Mouse (Mus musculus) intestine, embryonic 16.5 days (tissue): Measurements from ENCODE around the gene Armh1. TPM values are rescaled to one million over a fixed set of nuclear protein-coding genes. Genes with fewer than 3 reads are reported as not detected.
"Not testable (repeated sequence)": the region's sequence is repeated elsewhere in the genome, so short reads cannot be mapped to it uniquely, and the experiment has no call there.

ENCODE experiments used
- ATAC-seq: fragments of 200-750 bp; cut with Nextera tagmentation; 2 replicates; pipeline ENCODE4 v1.8.0; 2017; ENCODE audit warnings: moderate TSS enrichment, moderate library complexity
- H3K27ac ChIP-seq: fragments of 300-500 bp; sonication (generic); 2 replicates; pipeline ENCODE4 v1.5.1; 2014; ENCODE audit warnings: mild to moderate bottlenecking, low read length
- H3K27me3 ChIP-seq: fragments of 300-500 bp; sonication (generic); replicated peaks from 2 replicates; pipeline ENCODE4 v1.6.1; 2014; ENCODE audit warnings: low read length, control low read depth, mixed read lengths; ENCODE audit not compliant: control insufficient read depth, insufficient read depth
- H3K36me3 ChIP-seq: fragments of 300-500 bp; sonication (generic); 2 replicates; pipeline ENCODE4 v1.6.1; 2014; ENCODE audit warnings: low read length, control low read depth; ENCODE audit not compliant: control insufficient read depth, insufficient read depth
- H3K4me1 ChIP-seq: fragments of 300-500 bp; sonication (generic); 2 replicates; pipeline ENCODE4 v1.6.1; 2014; ENCODE audit warnings: low read length, control low read depth, mixed read lengths; ENCODE audit not compliant: control insufficient read depth, insufficient read depth
- H3K4me2 ChIP-seq: fragments of 300-500 bp; sonication (generic); 2 replicates; pipeline ENCODE4 v1.6.1; 2014; ENCODE audit warnings: low read depth, low read length, control low read depth
- H3K4me3 ChIP-seq: fragments of 300-500 bp; sonication (generic); 2 replicates; pipeline ENCODE4 v1.5.1; 2014; ENCODE audit warnings: mild to moderate bottlenecking, low read length
- H3K9ac ChIP-seq: fragments of 300-500 bp; sonication (generic); 2 replicates; pipeline ENCODE4 v1.6.1; 2014; ENCODE audit warnings: low read depth, low read length
- H3K9me3 ChIP-seq: fragments of 300-500 bp; sonication (generic); 2 replicates; pipeline ENCODE4 v1.6.1; 2016; ENCODE audit warnings: low read length, control low read depth; ENCODE audit not compliant: control insufficient read depth
- WGBS: fragments of 180-500 bp; shearing (Covaris S2); extraction: QIAGEN DNeasy Blood & Tissue Kit; methylation state at CpG from one replicate; pipeline ENCODE4 v1.1.7; 2014; 5-methylcytosine and 5-hydroxymethylcytosine counted together
- polyA plus RNA-seq: library from polyadenylated mRNA; unstranded; fragments of >200 nt; fragmentation: Nextera tagmentation; extraction: Ambion mirVana; gene quantifications from 2 replicates; pipeline ENCODE4 v1.2.1, GENCODE M21; 2015

Gene Armh1
- polyA plus RNA-seq, 1 experiment from 2014 or later, result 0.40 TPM

DNA sequence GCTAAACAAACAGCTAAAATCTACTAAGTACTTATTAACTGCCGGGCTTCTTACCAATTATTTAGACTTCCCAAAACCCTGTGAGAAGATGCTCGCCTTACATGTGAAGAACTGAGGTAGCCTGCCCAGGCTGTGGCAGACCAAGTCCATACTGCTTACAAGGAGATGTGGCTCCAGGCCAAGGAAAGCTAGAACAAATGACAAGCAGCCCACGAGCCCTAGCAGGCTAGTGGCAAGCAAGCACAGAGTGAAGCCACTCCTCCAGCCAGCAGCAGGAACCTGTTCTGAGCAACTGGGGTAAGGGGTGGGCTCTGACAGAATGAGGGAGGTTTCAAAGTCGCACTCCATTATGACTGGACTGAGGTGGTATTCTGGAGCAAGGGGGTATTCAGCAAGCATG lies 22.8 kb upstream of the Armh1 start:
- WGBS, result 88% methylated on average over 4 of the region's 4 CpGs
- H3K36me3 ChIP-seq, result peaks cover 40% of the 10 kb centered on the region
- H3K4me1 ChIP-seq, result peaks cover 27% of the 10 kb centered on the region
- H3K4me2 ChIP-seq, result no peak overlapping the region
- no peaks in the 10 kb centered on the region for H3K27me3 ChIP-seq
- peaks cover 9% of the 10 kb centered on the region; the same call in 1 of the 2 replicates for H3K9me3 ChIP-seq
- no peak overlapping the region for H3K27ac ChIP-seq
- H3K9ac ChIP-seq, result no peak overlapping the region
- ATAC-seq, result no peak
- H3K4me3 ChIP-seq, result no peak overlapping the region

DNA sequence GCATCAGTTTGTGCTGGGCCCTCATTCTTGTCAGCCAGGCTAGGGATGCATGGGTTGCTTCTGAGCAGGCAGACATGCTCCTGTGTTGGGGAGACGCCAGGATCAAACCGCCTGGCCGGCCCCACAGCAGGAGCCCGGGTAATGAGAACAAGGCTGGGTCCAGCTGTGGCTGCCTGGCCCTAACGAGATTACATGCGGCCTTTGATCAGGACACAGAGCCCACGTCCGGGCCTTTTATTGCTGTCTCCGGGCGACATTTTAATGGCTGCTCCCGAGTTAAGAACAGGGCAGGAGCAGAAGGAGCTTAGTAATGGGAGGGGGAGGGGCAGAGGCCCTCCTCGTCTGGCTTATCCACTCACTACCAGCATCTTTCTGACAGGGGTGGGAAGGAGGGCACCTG lies 20.5 kb upstream of the Armh1 start:
- Histone ChIP-seq H3K4me2 (no peak overlapping the region), H3K9me3 (peaks cover 9% of the 10 kb centered on the region; the same call in 1 of the 2 replicates), H3K36me3 (peaks cover 37% of the 10 kb centered on the region), H3K4me3 (no peak overlapping the region), H3K27me3 (no peaks in the 10 kb centered on the region), H3K4me1 (peaks cover 26% of the 10 kb centered on the region), H3K27ac (peak overlapping the region; percentile 65), H3K9ac (0 out of 2 replicates have a peak overlapping the region, but pooled peaks have one; percentile 33)
- WGBS, result 17% methylated on average over 12 of the region's 12 CpGs
- peak; percentile 85 for ATAC-seq

DNA sequence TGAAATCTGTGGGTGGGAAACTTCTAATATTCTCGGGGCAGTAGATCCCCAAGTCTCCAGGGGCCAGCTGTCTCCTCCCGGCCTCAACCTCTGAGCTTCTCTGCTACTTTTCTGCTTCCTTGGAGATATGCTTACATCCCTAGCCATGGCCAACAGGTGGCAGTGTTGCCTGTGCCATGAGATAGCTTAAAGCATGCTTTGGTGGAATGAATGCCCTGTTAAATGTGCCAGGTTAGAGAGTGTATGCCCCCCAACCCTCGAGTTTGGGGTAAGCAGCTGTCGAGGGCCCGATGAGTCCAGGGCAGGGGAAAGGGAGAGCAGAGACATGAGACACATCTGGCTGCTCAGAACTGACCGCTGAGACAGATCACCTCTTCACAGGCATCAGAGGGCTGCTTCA lies 18.4 kb upstream of the Armh1 start:
- Histone ChIP-seq H3K9ac (no peak overlapping the region), H3K27me3 (no peaks in the 10 kb centered on the region), H3K27ac (no peak overlapping the region), H3K9me3 (peaks cover 9% of the 10 kb centered on the region; the same call in 1 of the 2 replicates), H3K4me3 (no peak overlapping the region), H3K4me2 (no peak overlapping the region), H3K4me1 (peaks cover 14% of the 10 kb centered on the region), H3K36me3 (peaks cover 19% of the 10 kb centered on the region)
- 14% methylated on average over 6 of the region's 6 CpGs for WGBS
- 0 out of 2 replicates have a peak, but pooled peaks have one; percentile 7 for ATAC-seq

DNA sequence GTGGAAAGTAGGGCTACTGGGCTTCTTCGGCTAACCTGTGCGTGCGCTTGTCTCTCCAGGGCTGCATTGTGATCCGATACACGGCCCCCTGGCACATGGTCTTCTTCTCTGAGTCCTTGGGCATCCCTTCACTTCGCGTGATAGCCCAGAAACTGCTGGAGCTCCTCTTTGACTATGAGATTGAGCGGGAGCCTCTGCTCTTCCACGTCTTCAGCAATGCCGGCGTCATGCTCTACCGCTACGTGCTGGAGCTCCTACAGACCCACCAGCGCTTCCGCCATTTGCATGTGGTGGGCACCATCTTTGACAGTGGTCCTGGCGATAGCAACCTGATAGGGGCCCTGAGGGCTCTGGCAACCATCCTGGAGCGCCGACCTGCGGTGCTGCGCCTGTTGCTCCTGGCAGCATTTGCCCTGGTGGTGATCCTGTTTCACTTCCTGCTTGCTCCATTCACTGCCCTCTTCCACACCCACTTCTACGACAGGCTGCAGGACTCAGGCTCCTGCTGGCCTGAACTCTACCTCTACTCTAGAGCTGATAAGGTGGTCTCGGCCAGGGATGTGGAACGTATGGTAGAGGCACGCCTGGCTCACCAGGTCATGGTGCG lies 16.0 kb upstream of the Armh1 start:
- no peak overlapping the region for H3K4me2 ChIP-seq
- no peak for ATAC-seq
- H3K36me3 ChIP-seq, result peaks cover 6% of the 10 kb centered on the region; the same call in 1 of the 2 replicates
- H3K4me3 ChIP-seq, result no peak overlapping the region
- H3K4me1 ChIP-seq, result peaks cover 11% of the 10 kb centered on the region
- WGBS, result 84% methylated on average over 25 of the region's 25 CpGs
- no peak overlapping the region for H3K27ac ChIP-seq
- no peaks in the 10 kb centered on the region for H3K9me3 ChIP-seq
- H3K9ac ChIP-seq, result no peak overlapping the region
- H3K27me3 ChIP-seq, result no peaks in the 10 kb centered on the region

DNA sequence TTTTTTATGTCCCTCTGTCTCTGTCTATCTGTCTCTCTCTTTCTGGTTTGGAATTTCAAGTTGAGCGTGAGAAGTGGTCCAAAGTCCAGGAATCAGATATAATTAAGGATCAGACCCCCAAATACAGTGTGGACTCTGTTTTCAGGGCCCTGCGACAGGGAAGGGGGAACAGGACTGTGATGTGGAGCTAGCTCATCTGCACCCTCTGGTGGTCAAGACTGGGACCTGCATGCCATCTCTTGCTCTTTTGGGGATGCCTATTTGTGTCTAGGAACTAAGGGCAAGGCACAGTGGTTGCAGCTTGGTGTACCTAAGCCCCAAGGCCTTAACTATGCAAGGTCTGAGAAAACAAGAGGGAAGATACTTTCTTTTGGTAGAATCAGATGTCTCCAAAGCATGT lies 15.4 kb upstream of the Armh1 start:
- peaks cover 6% of the 10 kb centered on the region; the same call in 1 of the 2 replicates for H3K36me3 ChIP-seq
- no peak for ATAC-seq
- H3K27ac ChIP-seq, result no peak overlapping the region
- no peaks in the 10 kb centered on the region for H3K9me3 ChIP-seq
- H3K27me3 ChIP-seq, result no peaks in the 10 kb centered on the region
- H3K4me3 ChIP-seq, result no peak overlapping the region
- H3K4me1 ChIP-seq, result peaks cover 5% of the 10 kb centered on the region
- H3K4me2 ChIP-seq, result no peak overlapping the region
- WGBS, result 6% methylated on average over 2 of the region's 2 CpGs
- H3K9ac ChIP-seq, result no peak overlapping the region

DNA sequence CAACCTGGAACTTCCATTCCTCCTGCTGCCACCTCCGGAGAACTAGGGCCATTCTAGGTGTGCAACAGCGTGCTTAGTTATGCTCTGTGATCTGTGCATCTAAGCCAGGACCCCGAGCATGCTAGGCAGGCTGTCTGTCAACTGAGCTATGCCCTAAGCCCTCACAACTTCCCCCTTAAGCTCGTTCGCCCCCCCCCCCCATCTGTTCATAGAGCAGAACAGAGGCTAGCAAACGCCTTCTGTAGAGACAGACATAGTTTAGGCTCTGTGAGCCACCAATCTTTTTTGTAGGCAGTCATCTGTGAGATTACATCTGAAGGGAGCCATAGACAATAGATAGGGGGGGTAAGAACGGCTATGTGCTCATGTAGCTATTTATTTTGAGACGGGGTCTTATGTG lies 11.1 kb upstream of the Armh1 start:
- WGBS, result 69% methylated on average over 8 of the region's 8 CpGs
- no peak for ATAC-seq

DNA sequence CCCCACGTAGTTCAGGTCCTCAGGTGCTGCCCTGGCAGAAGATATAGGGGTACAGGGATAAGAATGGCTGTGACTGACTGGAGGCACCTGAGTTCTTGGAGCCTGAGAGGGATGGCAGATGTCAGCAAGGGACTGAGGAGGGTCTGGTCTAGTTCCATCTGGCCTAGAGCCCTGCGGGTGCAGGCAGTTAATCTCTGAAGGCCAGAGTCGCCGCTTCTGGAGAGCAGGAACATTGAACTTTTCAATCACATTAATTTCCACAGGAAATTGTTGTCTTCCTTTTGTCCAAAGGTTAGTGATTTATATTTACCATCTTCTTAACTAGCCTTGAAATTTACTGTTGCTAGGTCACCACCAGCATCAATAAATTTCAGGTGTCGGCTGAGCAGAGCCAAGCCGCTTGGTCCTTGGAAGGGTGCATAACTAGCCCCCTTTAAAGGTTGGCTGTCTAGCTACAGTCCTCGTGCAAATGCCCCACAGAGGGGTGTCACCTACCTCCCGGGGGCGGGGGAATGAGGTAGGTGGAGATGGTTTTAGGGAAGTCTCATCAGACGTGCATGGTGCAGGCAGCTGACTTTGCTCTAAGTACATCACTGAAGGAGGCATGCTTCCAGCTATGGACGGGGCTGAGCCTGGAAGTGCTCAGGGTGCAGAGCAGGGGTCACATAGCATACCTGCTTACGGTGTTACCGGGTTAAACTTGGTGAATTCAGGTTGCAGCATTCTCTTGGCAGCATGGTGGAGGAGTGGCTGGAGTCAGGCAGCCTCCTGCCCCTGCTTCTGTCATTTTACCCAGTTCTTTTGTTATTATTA lies 10.4 kb upstream of the Armh1 start:
- Histone ChIP-seq H3K27ac (no peak overlapping the region), H3K4me1 (no peaks in the 10 kb centered on the region), H3K9ac (no peak overlapping the region), H3K27me3 (no peaks in the 10 kb centered on the region), H3K36me3 (no peaks in the 10 kb centered on the region), H3K4me3 (no peak overlapping the region), H3K4me2 (no peak overlapping the region), H3K9me3 (no peaks in the 10 kb centered on the region)
- no peak for ATAC-seq
- 49% methylated on average over 13 of the region's 13 CpGs for WGBS

More for the DNA sequence above, 11.1 kb upstream of the Armh1 start:
- H3K36me3 ChIP-seq, result no peaks in the 10 kb centered on the region
- H3K9me3 ChIP-seq, result no peaks in the 10 kb centered on the region
- no peak overlapping the region for H3K27ac ChIP-seq
- H3K4me2 ChIP-seq, result no peak overlapping the region
- no peak overlapping the region for H3K9ac ChIP-seq
- H3K4me3 ChIP-seq, result no peak overlapping the region
- H3K27me3 ChIP-seq, result no peaks in the 10 kb centered on the region
- H3K4me1 ChIP-seq, result no peaks in the 10 kb centered on the region; the same call in 1 of the 2 replicates

DNA sequence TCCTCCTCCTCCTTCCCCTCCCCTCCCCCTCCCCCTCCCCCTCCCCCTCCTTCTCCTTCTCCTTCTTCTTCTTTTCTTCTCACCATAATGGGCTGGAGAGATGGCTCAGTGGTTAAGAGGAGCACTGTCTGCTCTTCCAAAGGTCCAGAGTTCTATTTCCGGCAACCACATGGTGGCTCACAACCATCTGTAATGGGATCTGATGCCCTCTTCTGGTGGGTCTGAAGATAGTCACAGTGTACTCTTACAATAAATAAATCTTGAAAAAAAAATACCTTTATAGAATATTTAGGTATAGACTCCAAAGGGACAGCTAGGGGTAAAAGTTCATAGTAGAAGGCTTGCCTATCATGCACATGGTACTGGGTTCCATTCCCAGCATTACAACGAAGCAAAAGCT lies 9.3 kb upstream of the Armh1 start:
- Histone ChIP-seq H3K27me3 (no peaks in the 10 kb centered on the region), H3K27ac (no peak overlapping the region), H3K4me2 (no peak overlapping the region), H3K9ac (no peak overlapping the region), H3K36me3 (no peaks in the 10 kb centered on the region), H3K4me1 (no peaks in the 10 kb centered on the region), H3K4me3 (no peak overlapping the region), H3K9me3 (no peaks in the 10 kb centered on the region)
- WGBS, result 79% methylated on average over 2 of the region's 2 CpGs
- ATAC-seq, result no peak

DNA sequence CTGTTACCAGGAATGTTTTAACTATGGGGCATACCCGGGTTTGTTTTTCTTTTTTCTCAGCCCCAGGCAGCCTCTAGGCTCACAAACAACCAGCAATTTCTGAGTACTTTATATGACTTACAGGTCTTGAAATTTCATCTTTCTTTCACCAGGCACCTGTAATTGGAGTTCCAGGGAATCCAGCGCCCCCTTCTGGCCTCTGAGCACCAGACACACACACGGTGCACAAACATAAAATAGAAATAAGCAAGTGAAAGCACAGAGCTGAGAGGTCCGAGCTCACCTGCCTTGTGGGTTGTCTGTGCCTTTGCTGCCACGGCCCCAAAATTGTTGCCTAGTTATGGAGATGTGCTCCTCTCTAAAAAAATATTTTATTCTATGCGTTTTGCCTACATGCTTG lies 8.0 kb upstream of the Armh1 start:
- ATAC-seq, H3K36me3 ChIP-seq, H3K4me2 ChIP-seq, H3K27ac ChIP-seq, H3K4me1 ChIP-seq, H3K27me3 ChIP-seq, H3K9me3 ChIP-seq, H3K9ac ChIP-seq, H3K4me3 ChIP-seq: not testable (repeated sequence)
- 71% methylated on average over 6 of the region's 6 CpGs for WGBS
